Mouse (Mus musculus) stomach, embryonic 14.5 days (tissue): ENCODE measurements around the gene Dusp27. TPM values are rescaled to one million over a fixed set of nuclear protein-coding genes. Genes with fewer than 3 reads are reported as not detected.

ENCODE experiments used
- ATAC-seq: fragments of 200-750 bp; cut with Nextera tagmentation; 2 replicates; pipeline ENCODE4 v1.8.0; 2017; ENCODE audit warnings: low read depth, moderate TSS enrichment; ENCODE audit not compliant: insufficient number of reproducible peaks, insufficient read depth, low FRiP score
- H3K27ac ChIP-seq: fragments of 300-500 bp; sonication (generic); 2 replicates; pipeline ENCODE4 v1.5.1; 2014; ENCODE audit warnings: mild to moderate bottlenecking, low read length, moderate library complexity, mixed read lengths
- H3K27me3 ChIP-seq: fragments of 300-500 bp; sonication (generic); 2 replicates; pipeline ENCODE4 v1.6.1; 2014; ENCODE audit warnings: low read length, control low read depth, mixed read lengths; ENCODE audit not compliant: control insufficient read depth, insufficient read depth
- H3K36me3 ChIP-seq: fragments of 300-500 bp; sonication (generic); 2 replicates; pipeline ENCODE4 v1.6.1; 2014; ENCODE audit warnings: mild to moderate bottlenecking, control low read depth, low read length, moderate library complexity, mixed read lengths; ENCODE audit not compliant: control insufficient read depth, insufficient read depth
- H3K4me1 ChIP-seq: fragments of 300-500 bp; sonication (generic); 2 replicates; pipeline ENCODE4 v1.6.1; 2014; ENCODE audit warnings: low read length, control low read depth, mixed read lengths; ENCODE audit not compliant: control insufficient read depth, insufficient read depth
- H3K4me2 ChIP-seq: fragments of 300-500 bp; sonication (generic); replicated peaks from 2 replicates; pipeline ENCODE4 v1.6.1; 2014; ENCODE audit warnings: low read depth, low read length, control low read depth
- H3K4me3 ChIP-seq: fragments of 300-500 bp; sonication (generic); 2 replicates; pipeline ENCODE4 v1.5.1; 2014; ENCODE audit warnings: low read depth, low read length, control low read depth
- H3K9ac ChIP-seq: fragments of 300-500 bp; sonication (generic); replicated peaks from 2 replicates; pipeline ENCODE4 v1.6.1; 2014; ENCODE audit warnings: low read depth, mild to moderate bottlenecking, control low read depth, low read length, moderate library complexity, mixed read lengths
- H3K9me3 ChIP-seq: fragments of 300-500 bp; sonication (generic); 2 replicates; pipeline ENCODE4 v1.6.1; 2016; ENCODE audit warnings: low read depth, low read length, control low read depth; ENCODE audit not compliant: control insufficient read depth
- WGBS: fragments of 180-500 bp; shearing (Covaris S2); extraction: QIAGEN DNeasy Blood & Tissue Kit; methylation state at CpG from one replicate; pipeline ENCODE4 v1.1.7; 2014; 5-methylcytosine and 5-hydroxymethylcytosine counted together
- polyA plus RNA-seq: library from polyadenylated mRNA; unstranded; fragments of >200 nt; fragmentation: Nextera tagmentation; extraction: Ambion mirVana; gene quantifications from 2 replicates; pipeline ENCODE4 v1.2.1, GENCODE M21; 2014

The Dusp27 gene
- polyA plus RNA-seq, 1 experiment from 2014 or later: 1.9 TPM

- 50% methylated on average over 6 of the region's 6 CpGs for WGBS
- Histone ChIP-seq H3K4me2 (no peak overlapping the region), H3K4me1 (no peaks in the 10 kb centered on the region), H3K27me3 (no peaks in the 10 kb centered on the region), H3K9ac (no peak overlapping the region), H3K27ac (no peak overlapping the region), H3K9me3 (no peaks in the 10 kb centered on the region), H3K36me3 (no peaks in the 10 kb centered on the region), H3K4me3 (no peak overlapping the region)
- no peak for ATAC-seq
Measured at GRCm38 (mm10) chr1:166105464-166105863, 22.3 kb downstream of the Dusp27 start.

GRCm38 (mm10) chr1:166104858-166105257 is 22.9 kb downstream of the Dusp27 start:
- H3K4me3 ChIP-seq: no peak overlapping the region
- no peak for ATAC-seq
- H3K36me3 ChIP-seq: no peaks in the 10 kb centered on the region
- no peak overlapping the region for H3K4me2 ChIP-seq
- no peaks in the 10 kb centered on the region for H3K27me3 ChIP-seq
- H3K9me3 ChIP-seq: no peaks in the 10 kb centered on the region
- no peak overlapping the region for H3K27ac ChIP-seq
- WGBS: 86% methylated on average over 3 of the region's 3 CpGs
- no peak overlapping the region for H3K9ac ChIP-seq
- H3K4me1 ChIP-seq: no peaks in the 10 kb centered on the region

- Histone ChIP-seq H3K4me3 (no peak overlapping the region), H3K27me3 (no peaks in the 10 kb centered on the region), H3K4me1 (no peaks in the 10 kb centered on the region), H3K9ac (no peak overlapping the region), H3K36me3 (no peaks in the 10 kb centered on the region), H3K27ac (no peak overlapping the region), H3K4me2 (no peak overlapping the region), H3K9me3 (no peaks in the 10 kb centered on the region)
- ATAC-seq: no peak
- WGBS: 58% methylated on average over 11 of the region's 11 CpGs
Measured at GRCm38 (mm10) chr1:166102920-166103608, 24.7 kb downstream of the Dusp27 start.

- ATAC-seq: no peak
- 94% methylated on average over 2 of the region's 2 CpGs for WGBS
- Histone ChIP-seq H3K36me3 (no peaks in the 10 kb centered on the region), H3K27ac (no peak overlapping the region), H3K4me3 (no peak overlapping the region), H3K27me3 (no peaks in the 10 kb centered on the region), H3K9ac (no peak overlapping the region), H3K4me1 (no peaks in the 10 kb centered on the region), H3K4me2 (no peak overlapping the region), H3K9me3 (no peaks in the 10 kb centered on the region)
Measured at GRCm38 (mm10) chr1:166098120-166098519, 29.6 kb downstream of the Dusp27 start.

- no peaks in the 10 kb centered on the region for H3K36me3 ChIP-seq
- no peak overlapping the region for H3K27ac ChIP-seq
- 74% methylated on average over 3 of the region's 3 CpGs for WGBS
- no peak overlapping the region for H3K9ac ChIP-seq
- no peaks in the 10 kb centered on the region for H3K9me3 ChIP-seq
- H3K4me2 ChIP-seq: no peak overlapping the region
- no peak for ATAC-seq
- no peak overlapping the region for H3K4me3 ChIP-seq
- no peaks in the 10 kb centered on the region for H3K27me3 ChIP-seq
- H3K4me1 ChIP-seq: no peaks in the 10 kb centered on the region
Measured at GRCm38 (mm10) chr1:166094462-166094861, 33.3 kb downstream of the Dusp27 start.

- Histone ChIP-seq H3K4me3 (no peak overlapping the region), H3K27me3 (no peaks in the 10 kb centered on the region), H3K9ac (no peak overlapping the region), H3K36me3 (no peaks in the 10 kb centered on the region), H3K4me2 (no peak overlapping the region), H3K4me1 (no peaks in the 10 kb centered on the region), H3K9me3 (no peaks in the 10 kb centered on the region), H3K27ac (no peak overlapping the region)
- whole genome bisulfite sequencing: 54% methylated on average over 2 of the region's 2 CpGs
- no peak for ATAC-seq
Measured at GRCm38 (mm10) chr1:166090306-166090705, 37.4 kb downstream of the Dusp27 start.

- no peak overlapping the region for H3K9ac ChIP-seq
- no peaks in the 10 kb centered on the region for H3K27me3 ChIP-seq
- no peaks in the 10 kb centered on the region for H3K9me3 ChIP-seq
- H3K27ac ChIP-seq: no peak overlapping the region
- H3K4me3 ChIP-seq: no peak overlapping the region
- ATAC-seq: no peak
- 37% methylated on average over 4 of the region's 4 CpGs for WGBS
- no peaks in the 10 kb centered on the region for H3K4me1 ChIP-seq
- H3K36me3 ChIP-seq: no peaks in the 10 kb centered on the region
- H3K4me2 ChIP-seq: no peak overlapping the region
Measured at GRCm38 (mm10) chr1:166089739-166090138, 38.0 kb downstream of the Dusp27 start.

GRCm38 (mm10) chr1:166089337-166089736 is 38.4 kb downstream of the Dusp27 start:
- no peaks in the 10 kb centered on the region for H3K9me3 ChIP-seq
- no peak overlapping the region for H3K4me2 ChIP-seq
- no peak for ATAC-seq
- no peak overlapping the region for H3K4me3 ChIP-seq
- no peaks in the 10 kb centered on the region for H3K27me3 ChIP-seq
- WGBS: 61% methylated on average over 3 of the region's 3 CpGs
- no peaks in the 10 kb centered on the region for H3K4me1 ChIP-seq
- no peaks in the 10 kb centered on the region for H3K36me3 ChIP-seq
- H3K27ac ChIP-seq: no peak overlapping the region
- no peak overlapping the region for H3K9ac ChIP-seq
